Mouse (Mus musculus): Measurements from ENCODE around the gene Cit. TPM values are rescaled to one million over a fixed set of nuclear protein-coding genes. Genes with fewer than 3 reads are reported as not detected.

The Cit gene
- polyA plus RNA-seq, 1 experiment from 2014 or later = 58.4 TPM

- no peak overlapping the region for H3K4me2 ChIP-seq
- ATAC-seq (replicated peaks; ENCODE audit: low FRiP score) = no peak
Observed at GRCm38 (mm10) chr5:115954084-115954483, 109.0 kb downstream of the Cit start.

GRCm38 (mm10) chr5:115954549-115954948 is 109.5 kb downstream of the Cit start:
- no peak overlapping the region for H3K27ac ChIP-seq (ENCODE audit: low read depth, low read length)
- peaks cover 9% of the 10 kb centered on the region for H3K4me1 ChIP-seq (replicated peaks; ENCODE audit: control insufficient read depth, insufficient read depth, low read length)
- ATAC-seq (replicated peaks; ENCODE audit: low FRiP score) = no peak
- peaks cover 83% of the 10 kb centered on the region for H3K36me3 ChIP-seq (ENCODE audit: control insufficient read depth, insufficient read depth, low read length)
- H3K9ac ChIP-seq (ENCODE audit: low read depth, low read length) = no peak overlapping the region
- DNase-seq (ENCODE audit: low spot score) = no peak
- WGBS = 95% methylated on average over 14 of the region's 14 CpGs
- H3K27me3 ChIP-seq (replicated peaks; ENCODE audit: control insufficient read depth, insufficient read depth, low read length) = no peaks in the 10 kb centered on the region
- no peak overlapping the region for H3K4me3 ChIP-seq (ENCODE audit: low read depth, low read length)
- H3K9me3 ChIP-seq (ENCODE audit: control insufficient read depth, low read length) = peaks cover 21% of the 10 kb centered on the region
- no peak overlapping the region for H3K4me2 ChIP-seq

More at GRCm38 (mm10) chr5:115954084-115954483, 109.0 kb downstream of the Cit start:
- DNase-seq (ENCODE audit: low spot score) = no peak
- Histone ChIP-seq H3K27me3 (replicated peaks; ENCODE audit: control insufficient read depth, insufficient read depth, low read length) (no peaks in the 10 kb centered on the region), H3K9me3 (ENCODE audit: control insufficient read depth, low read length) (peaks cover 21% of the 10 kb centered on the region), H3K27ac (ENCODE audit: low read depth, low read length) (no peak overlapping the region), H3K9ac (ENCODE audit: low read depth, low read length) (no peak overlapping the region), H3K36me3 (ENCODE audit: control insufficient read depth, insufficient read depth, low read length) (peaks cover 83% of the 10 kb centered on the region), H3K4me1 (replicated peaks; ENCODE audit: control insufficient read depth, insufficient read depth, low read length) (peaks cover 9% of the 10 kb centered on the region; the same call in 1 of the 2 replicates), H3K4me3 (ENCODE audit: low read depth, low read length) (no peak overlapping the region)
- WGBS = 90% methylated on average over 6 of the region's 6 CpGs

- no peak for ATAC-seq (replicated peaks; ENCODE audit: low FRiP score)
- H3K4me1 ChIP-seq (replicated peaks; ENCODE audit: control insufficient read depth, insufficient read depth, low read length) = peaks cover 9% of the 10 kb centered on the region
- DNase-seq (ENCODE audit: low spot score) = no peak
- no peaks in the 10 kb centered on the region for H3K27me3 ChIP-seq (replicated peaks; ENCODE audit: control insufficient read depth, insufficient read depth, low read length)
- H3K27ac ChIP-seq (ENCODE audit: low read depth, low read length) = no peak overlapping the region
- H3K4me3 ChIP-seq (ENCODE audit: low read depth, low read length) = no peak overlapping the region
- H3K4me2 ChIP-seq = no peak overlapping the region
- WGBS = 94% methylated on average over 14 of the region's 14 CpGs
- no peak overlapping the region for H3K9ac ChIP-seq (ENCODE audit: low read depth, low read length)
- H3K9me3 ChIP-seq (ENCODE audit: control insufficient read depth, low read length) = peaks cover 21% of the 10 kb centered on the region
- peaks cover 77% of the 10 kb centered on the region for H3K36me3 ChIP-seq (ENCODE audit: control insufficient read depth, insufficient read depth, low read length)
Observed at GRCm38 (mm10) chr5:115955131-115955530, 110.1 kb downstream of the Cit start.

- Histone ChIP-seq H3K27ac (ENCODE audit: low read depth, low read length) (no peak overlapping the region), H3K4me1 (replicated peaks; ENCODE audit: control insufficient read depth, insufficient read depth, low read length) (peaks cover 9% of the 10 kb centered on the region), H3K27me3 (replicated peaks; ENCODE audit: control insufficient read depth, insufficient read depth, low read length) (no peaks in the 10 kb centered on the region), H3K36me3 (ENCODE audit: control insufficient read depth, insufficient read depth, low read length) (peaks cover 75% of the 10 kb centered on the region), H3K9me3 (ENCODE audit: control insufficient read depth, low read length) (peaks cover 21% of the 10 kb centered on the region), H3K9ac (ENCODE audit: low read depth, low read length) (no peak overlapping the region), H3K4me2 (no peak overlapping the region), H3K4me3 (ENCODE audit: low read depth, low read length) (no peak overlapping the region)
- ATAC-seq (replicated peaks; ENCODE audit: low FRiP score) (no peak), DNase-seq (ENCODE audit: low spot score) (no peak)
- 95% methylated on average over 14 of the region's 14 CpGs for WGBS
Observed at GRCm38 (mm10) chr5:115956048-115956447, 111.0 kb downstream of the Cit start.

GRCm38 (mm10) chr5:115957177-115957576 is 112.1 kb downstream of the Cit start:
- H3K27ac ChIP-seq (ENCODE audit: low read depth, low read length) = no peak overlapping the region
- DNase-seq (ENCODE audit: low spot score) (no peak), ATAC-seq (replicated peaks; ENCODE audit: low FRiP score) (no peak)
- peaks cover 18% of the 10 kb centered on the region for H3K9me3 ChIP-seq (ENCODE audit: control insufficient read depth, low read length)
- peaks cover 68% of the 10 kb centered on the region for H3K36me3 ChIP-seq (ENCODE audit: control insufficient read depth, insufficient read depth, low read length)
- WGBS = 95% methylated on average over 6 of the region's 6 CpGs
- H3K9ac ChIP-seq (ENCODE audit: low read depth, low read length) = no peak overlapping the region
- H3K27me3 ChIP-seq (replicated peaks; ENCODE audit: control insufficient read depth, insufficient read depth, low read length) = no peaks in the 10 kb centered on the region
- H3K4me2 ChIP-seq = no peak overlapping the region
- H3K4me1 ChIP-seq (replicated peaks; ENCODE audit: control insufficient read depth, insufficient read depth, low read length) = peaks cover 9% of the 10 kb centered on the region
- no peak overlapping the region for H3K4me3 ChIP-seq (ENCODE audit: low read depth, low read length)

- Histone ChIP-seq H3K9me3 (ENCODE audit: control insufficient read depth, low read length) (peaks cover 9% of the 10 kb centered on the region; the same call in 1 of the 2 replicates), H3K4me1 (replicated peaks; ENCODE audit: control insufficient read depth, insufficient read depth, low read length) (peaks cover 9% of the 10 kb centered on the region), H3K27ac (ENCODE audit: low read depth, low read length) (no peak overlapping the region), H3K36me3 (ENCODE audit: control insufficient read depth, insufficient read depth, low read length) (peaks cover 60% of the 10 kb centered on the region), H3K4me3 (ENCODE audit: low read depth, low read length) (no peak overlapping the region), H3K27me3 (replicated peaks; ENCODE audit: control insufficient read depth, insufficient read depth, low read length) (no peaks in the 10 kb centered on the region), H3K4me2 (no peak overlapping the region), H3K9ac (ENCODE audit: low read depth, low read length) (no peak overlapping the region)
- 50% methylated on average over 1 of the region's 1 CpGs for WGBS
- ATAC-seq (replicated peaks; ENCODE audit: low FRiP score) (peak; percentile 86), DNase-seq (ENCODE audit: low spot score) (no peak)
Observed at GRCm38 (mm10) chr5:115958344-115958743, 113.3 kb downstream of the Cit start.

GRCm38 (mm10) chr5:115958814-115959213 is 113.7 kb downstream of the Cit start:
- Histone ChIP-seq H3K36me3 (ENCODE audit: control insufficient read depth, insufficient read depth, low read length) (peaks cover 55% of the 10 kb centered on the region), H3K4me1 (replicated peaks; ENCODE audit: control insufficient read depth, insufficient read depth, low read length) (peaks cover 9% of the 10 kb centered on the region), H3K9me3 (ENCODE audit: control insufficient read depth, low read length) (peaks cover 8% of the 10 kb centered on the region; the same call in 1 of the 2 replicates), H3K4me3 (ENCODE audit: low read depth, low read length) (no peak overlapping the region), H3K27me3 (replicated peaks; ENCODE audit: control insufficient read depth, insufficient read depth, low read length) (no peaks in the 10 kb centered on the region), H3K27ac (ENCODE audit: low read depth, low read length) (no peak overlapping the region), H3K4me2 (no peak overlapping the region), H3K9ac (ENCODE audit: low read depth, low read length) (no peak overlapping the region)
- 87% methylated on average over 11 of the region's 11 CpGs for WGBS
- ATAC-seq (replicated peaks; ENCODE audit: low FRiP score) (peak; percentile 22; the same call in 1 of the 2 replicates), DNase-seq (ENCODE audit: low spot score) (no peak)

- Histone ChIP-seq H3K4me1 (replicated peaks; ENCODE audit: control insufficient read depth, insufficient read depth, low read length) (peaks cover 9% of the 10 kb centered on the region), H3K4me3 (ENCODE audit: low read depth, low read length) (no peak overlapping the region), H3K4me2 (no peak overlapping the region), H3K27me3 (replicated peaks; ENCODE audit: control insufficient read depth, insufficient read depth, low read length) (no peaks in the 10 kb centered on the region), H3K9me3 (ENCODE audit: control insufficient read depth, low read length) (peaks cover 2% of the 10 kb centered on the region; the same call in 1 of the 2 replicates), H3K36me3 (ENCODE audit: control insufficient read depth, insufficient read depth, low read length) (peaks cover 33% of the 10 kb centered on the region), H3K27ac (ENCODE audit: low read depth, low read length) (no peak overlapping the region), H3K9ac (ENCODE audit: low read depth, low read length) (no peak overlapping the region)
- WGBS = 89% methylated on average over 9 of the region's 9 CpGs
- ATAC-seq (replicated peaks; ENCODE audit: low FRiP score) = no peak
- DNase-seq (ENCODE audit: low spot score) = no peak
Observed at GRCm38 (mm10) chr5:115961809-115962208, 116.7 kb downstream of the Cit start.

GRCm38 (mm10) chr5:115971236-115971635 is 126.2 kb downstream of the Cit start:
- no peaks in the 10 kb centered on the region for H3K27me3 ChIP-seq (replicated peaks; ENCODE audit: control insufficient read depth, insufficient read depth, low read length)
- no peak overlapping the region for H3K9ac ChIP-seq (ENCODE audit: low read depth, low read length)
- no peak for DNase-seq (ENCODE audit: low spot score)
- peaks cover 50% of the 10 kb centered on the region for H3K36me3 ChIP-seq (ENCODE audit: control insufficient read depth, insufficient read depth, low read length)
- no peaks in the 10 kb centered on the region for H3K9me3 ChIP-seq (ENCODE audit: control insufficient read depth, low read length)
- no peak for ATAC-seq (replicated peaks; ENCODE audit: low FRiP score)
- H3K27ac ChIP-seq (ENCODE audit: low read depth, low read length) = no peak overlapping the region
- no peaks in the 10 kb centered on the region for H3K4me1 ChIP-seq (replicated peaks; ENCODE audit: control insufficient read depth, insufficient read depth, low read length)
- 90% methylated on average over 15 of the region's 15 CpGs for WGBS
- H3K4me2 ChIP-seq = no peak overlapping the region
- no peak overlapping the region for H3K4me3 ChIP-seq (ENCODE audit: low read depth, low read length)
